10 mouse cellular contexts compared by ENCODE assay signal in the genomic region with DNA sequence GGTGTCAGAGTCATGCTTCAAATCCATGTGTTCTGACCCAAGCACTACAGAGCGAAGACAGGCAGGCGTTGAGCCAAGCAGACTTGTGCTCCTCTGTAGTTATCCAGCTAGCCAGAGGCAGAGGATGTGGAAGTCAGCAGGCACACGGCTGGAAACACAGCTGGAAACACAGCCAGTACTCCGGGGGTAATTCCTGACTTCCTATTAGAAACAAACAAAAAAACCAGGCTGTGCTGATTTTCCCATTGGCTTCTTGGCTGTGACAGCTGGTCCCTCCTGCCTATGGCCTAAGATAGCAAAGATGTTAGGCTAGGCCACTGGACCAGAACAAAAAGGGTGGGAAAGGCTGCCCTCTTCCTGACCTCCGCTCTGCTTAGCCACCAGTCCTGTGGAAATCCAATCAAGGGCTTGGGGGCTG.
DNase-seq lines count a peak whose midpoint lies in the region; ATAC-seq and TF ChIP-seq lines count a peak whose summit lies in the region.
"Had no signal": no experiment of that assay in that cellular context is flagged by ENCODE, and none has a peak within 500 bp of the region (broad histone marks: within the 10 kb centered on the region; RNA-seq: fewer than 3 reads in every experiment).

No protein-coding gene starts in this region.

- peak; percentile 26 for DNase-seq in adrenal gland, postnatal 14 days
- no peak for DNase-seq in adrenal gland, adult 8-10 months
- peak; percentile 47 for DNase-seq in testis, postnatal 10 days (ENCODE audit: low spot score)
- DNase-seq in testis, postnatal 14 days (ENCODE audit: low spot score), result no peak
- DNase-seq in kidney, postnatal 0 days (ENCODE audit: low spot score), result peak; percentile 69
- DNase-seq in c-Kit-positive CD71-positive TER-119-positive erythroid progenitor cells, embryonic 14.5 days (ENCODE audit: low spot score), result no peak
- no peak for DNase-seq in layer of hippocampus, adult 2 months (ENCODE audit: low spot score in 2 of 2)
- no peak for DNase-seq in ovary, postnatal 36 days (ENCODE audit: low spot score)

- H3K27ac ChIP-seq in kidney, postnatal 0 days, result 0 out of 2 replicates have a peak overlapping the region, but pooled peaks have one; percentile 19
- no peak overlapping the region for H3K27ac ChIP-seq in layer of hippocampus, adult 2 months
- H3K27ac ChIP-seq: neural tube, embryonic 13.5 days had no signal

- peaks cover 19% of the 10 kb centered on the region; the same call in 1 of the 2 replicates for H3K4me1 ChIP-seq in kidney, postnatal 0 days (replicated peaks; ENCODE audit: insufficient read depth, low read length)

- peak; percentile 77 for ATAC-seq in kidney, postnatal 0 days (replicated peaks; ENCODE audit: low FRiP score, low read depth)
- ATAC-seq: activated CD4-positive, CD25-positive, alpha-beta regulatory T cell, adult 4 months had no signal

- TF ChIP-seq CTCF in kidney, postnatal 0 days (IDR thresholded peaks at IDR 0.05; ENCODE audit: low read depth), result no peak
- TF ChIP-seq CTCF in layer of hippocampus, adult 2 months (conservative IDR thresholded peaks at IDR 0.05), result no peak

- WGBS in kidney, postnatal 0 days, result 18% methylated on average over 5 of the region's 5 CpGs

- H3K9ac ChIP-seq in kidney, postnatal 0 days (ENCODE audit: low read depth, low read length), result no peak overlapping the region
- H3K9ac ChIP-seq: neural tube, embryonic 13.5 days had no signal

- no peak overlapping the region for H3K4me3 ChIP-seq in kidney, postnatal 0 days (replicated peaks; ENCODE audit: low read depth, low read length)
- no peak overlapping the region for H3K4me3 ChIP-seq in layer of hippocampus, adult 2 months
- H3K4me3 ChIP-seq: neural tube, embryonic 13.5 days had no signal

- H3K4me2 ChIP-seq in kidney, postnatal 0 days (ENCODE audit: low read length), result no peak overlapping the region
- H3K4me2 ChIP-seq: neural tube, embryonic 13.5 days had no signal

- no peaks in the 10 kb centered on the region for H3K27me3 ChIP-seq in kidney, postnatal 0 days (ENCODE audit: insufficient read depth, low read length)
- H3K27me3 ChIP-seq: neural tube, embryonic 13.5 days had no signal

- H3K36me3 ChIP-seq in kidney, postnatal 0 days (ENCODE audit: insufficient read depth, low read length), result no peaks in the 10 kb centered on the region
- H3K36me3 ChIP-seq: neural tube, embryonic 13.5 days had no signal

- no peaks in the 10 kb centered on the region for H3K9me3 ChIP-seq in kidney, postnatal 0 days (replicated peaks; ENCODE audit: low read length)
- H3K9me3 ChIP-seq: neural tube, embryonic 13.5 days had no signal

Comparison
In these comparisons a context has a peak if more than half of its experiments do, and no peak if none do; other contexts are left out.
1. DNase-seq: peak in adrenal gland, postnatal 14 days (single experiment), testis, postnatal 10 days (single experiment) and kidney, postnatal 0 days (single experiment); none in adrenal gland, adult 8-10 months (single experiment), testis, postnatal 14 days (single experiment), c-Kit-positive CD71-positive TER-119-positive erythroid progenitor cells, embryonic 14.5 days (single experiment), layer of hippocampus, adult 2 months (0 of 2) and ovary, postnatal 36 days (single experiment).